Mouse (Mus musculus) cerebellum, adult (tissue): ENCODE data around the gene Tbc1d8.

Experiments used
- ATAC-seq: cut with Nextera tagmentation; 2 replicates; pipeline ENCODE4 v1.9.2; 2017; ENCODE audit warnings: mild to moderate bottlenecking, moderate library complexity, mixed read lengths; ENCODE audit not compliant: insufficient number of reproducible peaks, low FRiP score, low TSS enrichment

Gene Tbc1d8

GRCm38 (mm10) chr1:39330857-39331594 is 147.5 kb downstream of the Tbc1d8 start:
- ATAC-seq = no peak

- no peak for ATAC-seq
Measured at GRCm38 (mm10) chr1:39327546-39327945, 151.0 kb downstream of the Tbc1d8 start.

GRCm38 (mm10) chr1:39325228-39325627 is 153.3 kb downstream of the Tbc1d8 start:
- ATAC-seq = no peak

GRCm38 (mm10) chr1:39321954-39322353 is 156.6 kb downstream of the Tbc1d8 start:
- no peak for ATAC-seq
